Mouse (Mus musculus): ENCODE measurements around the gene Tsen54. TPM values are rescaled to one million over a fixed set of nuclear protein-coding genes. Genes with fewer than 3 reads are reported as not detected.
A peak's percentile ranks its signal among the peaks of the same experiment; 100 is the strongest.

Gene Tsen54
- polyA plus RNA-seq, 1 experiment from 2014 or later: 32.8 TPM

DNA sequence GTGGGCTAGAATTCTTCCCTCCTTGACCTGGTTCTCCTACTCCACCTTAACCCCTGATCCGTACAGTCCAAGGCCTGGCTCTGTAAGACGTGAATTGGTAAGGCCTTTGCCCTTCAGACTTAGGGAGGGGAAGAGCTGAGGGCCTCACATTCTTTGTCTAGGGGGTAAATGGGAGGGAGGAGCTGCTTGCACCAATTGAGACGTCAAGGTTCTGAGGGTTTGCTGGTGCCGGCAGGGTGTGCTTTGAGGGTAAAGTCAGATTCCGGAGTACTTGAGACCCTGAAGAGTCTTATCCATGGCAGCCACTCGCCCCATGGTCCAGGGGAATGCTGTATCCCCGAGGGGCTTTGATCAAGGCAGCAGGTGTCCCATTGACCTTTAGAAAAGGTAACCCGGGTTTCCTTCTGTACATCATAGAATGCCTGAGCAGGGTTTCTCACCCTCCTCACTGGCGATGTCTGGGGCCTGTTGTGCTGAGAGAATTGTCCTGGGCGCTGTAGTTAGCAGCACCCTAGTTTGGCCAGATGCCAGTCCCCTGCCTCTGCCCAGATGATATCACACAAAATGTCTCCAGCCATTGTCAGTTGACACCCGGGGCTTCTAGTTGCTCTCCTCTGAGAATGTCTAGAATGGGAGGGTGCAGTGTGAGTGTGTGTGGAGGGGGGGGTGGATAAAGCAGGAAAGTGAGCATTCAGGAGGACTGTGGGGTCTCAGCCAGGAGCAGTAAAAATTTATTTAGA lies 22.3 kb downstream of the Tsen54 start:
- Histone ChIP-seq H3K4me1 (ENCODE audit: control insufficient read depth, insufficient read depth, low read length) (peaks cover 50% of the 10 kb centered on the region), H3K9ac (ENCODE audit: low read length) (no peak overlapping the region), H3K9me3 (ENCODE audit: control insufficient read depth, low read length) (no peaks in the 10 kb centered on the region), H3K4me3 (ENCODE audit: low read depth, low read length) (no peak overlapping the region), H3K27ac (replicated peaks; ENCODE audit: low read depth, low read length) (no peak overlapping the region), H3K36me3 (ENCODE audit: control insufficient read depth, insufficient read depth, low read length) (no peaks in the 10 kb centered on the region), H3K27me3 (ENCODE audit: control insufficient read depth, insufficient read depth, low read length) (no peaks in the 10 kb centered on the region), H3K4me2 (ENCODE audit: low read depth, severe bottlenecking) (no peak overlapping the region)
- 58% methylated on average over 11 of the region's 11 CpGs for WGBS
- ATAC-seq (ENCODE audit: insufficient number of reproducible peaks, low FRiP score, low TSS enrichment, low read depth) (no peak), DNase-seq (ENCODE audit: low spot score) (no peak)

DNA sequence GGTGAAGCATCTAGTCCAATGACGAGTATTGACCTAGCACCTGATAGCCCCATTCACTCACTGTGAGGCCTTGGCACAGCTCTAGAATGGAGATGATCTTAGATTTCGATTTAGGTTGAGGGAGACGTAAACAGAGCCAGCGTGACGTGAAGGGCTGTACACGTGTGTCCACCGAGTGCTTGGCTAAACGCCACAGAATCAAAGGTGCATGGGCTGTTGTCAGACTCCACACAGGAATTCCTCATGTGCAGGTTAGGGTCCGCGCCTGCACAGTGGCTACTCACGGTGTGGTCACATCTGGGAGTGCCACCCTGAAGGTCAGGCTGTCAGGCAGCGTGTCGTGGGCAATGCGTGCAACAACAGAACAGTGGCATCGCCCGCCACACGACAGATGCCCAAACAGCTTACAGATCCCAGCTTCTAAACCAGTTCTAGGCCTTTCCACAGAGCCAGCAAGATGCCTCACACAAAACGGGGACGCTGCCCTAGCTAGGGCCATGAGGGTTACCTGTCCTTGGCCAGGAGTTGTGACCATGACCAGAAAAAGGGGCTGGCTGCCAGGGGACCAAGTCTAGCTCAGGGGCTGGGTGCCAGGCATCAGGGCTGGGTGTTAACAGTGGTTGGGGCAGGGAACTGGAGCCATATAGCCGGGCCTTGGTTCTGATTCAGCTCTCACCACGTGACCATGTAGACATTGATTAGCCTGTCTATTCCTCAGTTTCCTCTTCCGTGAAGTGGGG lies 23.3 kb downstream of the Tsen54 start:
- no peak overlapping the region for H3K4me2 ChIP-seq (ENCODE audit: low read depth, severe bottlenecking)
- H3K4me1 ChIP-seq (ENCODE audit: control insufficient read depth, insufficient read depth, low read length): peaks cover 47% of the 10 kb centered on the region
- H3K27me3 ChIP-seq (ENCODE audit: control insufficient read depth, insufficient read depth, low read length): no peaks in the 10 kb centered on the region
- no peak overlapping the region for H3K27ac ChIP-seq (replicated peaks; ENCODE audit: low read depth, low read length)
- 94% methylated on average over 22 of the region's 22 CpGs for WGBS
- H3K9me3 ChIP-seq (ENCODE audit: control insufficient read depth, low read length): no peaks in the 10 kb centered on the region
- no peak overlapping the region for H3K9ac ChIP-seq (ENCODE audit: low read length)
- DNase-seq (ENCODE audit: low spot score) (no peak), ATAC-seq (ENCODE audit: insufficient number of reproducible peaks, low FRiP score, low TSS enrichment, low read depth) (no peak)
- no peaks in the 10 kb centered on the region for H3K36me3 ChIP-seq (ENCODE audit: control insufficient read depth, insufficient read depth, low read length)
- no peak overlapping the region for H3K4me3 ChIP-seq (ENCODE audit: low read depth, low read length)

- H3K9ac ChIP-seq (ENCODE audit: low read length): no peak overlapping the region
- peaks cover 36% of the 10 kb centered on the region for H3K4me1 ChIP-seq (ENCODE audit: control insufficient read depth, insufficient read depth, low read length)
- no peaks in the 10 kb centered on the region for H3K36me3 ChIP-seq (ENCODE audit: control insufficient read depth, insufficient read depth, low read length)
- no peak for DNase-seq (ENCODE audit: low spot score)
- no peaks in the 10 kb centered on the region for H3K9me3 ChIP-seq (ENCODE audit: control insufficient read depth, low read length)
- 51% methylated on average over 4 of the region's 4 CpGs for WGBS
- no peak overlapping the region for H3K27ac ChIP-seq (replicated peaks; ENCODE audit: low read depth, low read length)
- H3K27me3 ChIP-seq (ENCODE audit: control insufficient read depth, insufficient read depth, low read length): no peaks in the 10 kb centered on the region
- H3K4me3 ChIP-seq (ENCODE audit: low read depth, low read length): no peak overlapping the region
- ATAC-seq (ENCODE audit: insufficient number of reproducible peaks, low FRiP score, low TSS enrichment, low read depth): no peak
- H3K4me2 ChIP-seq (ENCODE audit: low read depth, severe bottlenecking): no peak overlapping the region
Observed at GRCm38 (mm10) chr11:115838895-115839311, 24.4 kb downstream of the Tsen54 start.

GRCm38 (mm10) chr11:115839732-115840131 lies 25.2 kb downstream of the Tsen54 start:
- Histone ChIP-seq H3K4me3 (ENCODE audit: low read depth, low read length) (no peak overlapping the region), H3K4me2 (ENCODE audit: low read depth, severe bottlenecking) (no peak overlapping the region), H3K9ac (ENCODE audit: low read length) (0 out of 2 replicates have a peak overlapping the region, but pooled peaks have one; percentile 3), H3K27me3 (ENCODE audit: control insufficient read depth, insufficient read depth, low read length) (no peaks in the 10 kb centered on the region), H3K9me3 (ENCODE audit: control insufficient read depth, low read length) (no peaks in the 10 kb centered on the region), H3K27ac (replicated peaks; ENCODE audit: low read depth, low read length) (no peak overlapping the region), H3K36me3 (ENCODE audit: control insufficient read depth, insufficient read depth, low read length) (no peaks in the 10 kb centered on the region), H3K4me1 (ENCODE audit: control insufficient read depth, insufficient read depth, low read length) (peaks cover 28% of the 10 kb centered on the region)
- DNase-seq (ENCODE audit: low spot score) (no peak), ATAC-seq (ENCODE audit: insufficient number of reproducible peaks, low FRiP score, low TSS enrichment, low read depth) (no peak)
- 72% methylated on average over 3 of the region's 3 CpGs for WGBS

- Histone ChIP-seq H3K9me3 (ENCODE audit: control insufficient read depth, low read length) (no peaks in the 10 kb centered on the region; the same call in 1 of the 2 replicates), H3K27me3 (ENCODE audit: control insufficient read depth, insufficient read depth, low read length) (no peaks in the 10 kb centered on the region), H3K36me3 (ENCODE audit: control insufficient read depth, insufficient read depth, low read length) (no peaks in the 10 kb centered on the region; the same call in 1 of the 2 replicates), H3K4me1 (ENCODE audit: control insufficient read depth, insufficient read depth, low read length) (peaks cover 24% of the 10 kb centered on the region), H3K4me3 (ENCODE audit: low read depth, low read length) (no peak overlapping the region), H3K9ac (ENCODE audit: low read length) (no peak overlapping the region), H3K4me2 (ENCODE audit: low read depth, severe bottlenecking) (no peak overlapping the region), H3K27ac (replicated peaks; ENCODE audit: low read depth, low read length) (no peak overlapping the region)
- no peak for DNase-seq (ENCODE audit: low spot score)
- 90% methylated on average over 6 of the region's 6 CpGs for WGBS
- ATAC-seq (ENCODE audit: insufficient number of reproducible peaks, low FRiP score, low TSS enrichment, low read depth): no peak
Observed at GRCm38 (mm10) chr11:115841044-115841443, 26.5 kb downstream of the Tsen54 start.

DNA sequence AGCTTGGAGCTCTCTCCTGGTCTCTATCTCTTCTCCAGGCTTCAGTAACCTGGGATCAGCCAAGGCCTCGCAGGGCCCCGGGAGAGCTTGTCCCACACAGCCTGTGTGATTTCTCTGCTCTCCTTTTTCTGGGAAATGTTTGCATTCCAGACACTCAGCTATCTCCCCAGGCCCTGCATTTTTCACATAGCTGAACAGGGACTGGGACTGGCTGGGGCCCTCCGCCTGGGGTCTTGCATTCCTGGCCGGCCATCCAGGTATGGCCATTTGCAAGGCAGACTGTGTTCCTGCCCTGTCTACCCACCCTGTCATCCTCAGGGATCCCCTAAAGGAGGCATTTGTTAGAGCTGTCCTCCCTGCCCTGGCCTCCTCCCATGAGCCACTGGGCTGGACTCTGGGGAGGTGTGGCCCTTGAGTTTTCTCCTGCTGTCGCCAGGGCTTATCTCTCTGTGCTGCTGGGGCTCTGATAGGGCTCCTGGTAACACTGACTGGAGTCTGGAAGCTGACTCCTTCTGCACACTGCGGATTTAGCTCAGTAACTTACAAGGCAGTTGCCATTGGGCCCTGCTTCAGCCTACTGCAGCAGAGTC lies 27.5 kb downstream of the Tsen54 start:
- peak; percentile 46 for DNase-seq (ENCODE audit: low spot score)
- peak overlapping the region; percentile 47; the same call in 1 of the 2 replicates for H3K27ac ChIP-seq (replicated peaks; ENCODE audit: low read depth, low read length)
- no peak for ATAC-seq (ENCODE audit: insufficient number of reproducible peaks, low FRiP score, low TSS enrichment, low read depth)
- H3K4me3 ChIP-seq (ENCODE audit: low read depth, low read length): no peak overlapping the region
- no peak overlapping the region for H3K9ac ChIP-seq (ENCODE audit: low read length)
- whole genome bisulfite sequencing: 24% methylated on average over 6 of the region's 6 CpGs
- no peaks in the 10 kb centered on the region for H3K27me3 ChIP-seq (ENCODE audit: control insufficient read depth, insufficient read depth, low read length)
- no peaks in the 10 kb centered on the region; the same call in 1 of the 2 replicates for H3K36me3 ChIP-seq (ENCODE audit: control insufficient read depth, insufficient read depth, low read length)
- no peak overlapping the region for H3K4me2 ChIP-seq (ENCODE audit: low read depth, severe bottlenecking)
- no peaks in the 10 kb centered on the region; the same call in 1 of the 2 replicates for H3K9me3 ChIP-seq (ENCODE audit: control insufficient read depth, low read length)
- peaks cover 24% of the 10 kb centered on the region for H3K4me1 ChIP-seq (ENCODE audit: control insufficient read depth, insufficient read depth, low read length)

DNA sequence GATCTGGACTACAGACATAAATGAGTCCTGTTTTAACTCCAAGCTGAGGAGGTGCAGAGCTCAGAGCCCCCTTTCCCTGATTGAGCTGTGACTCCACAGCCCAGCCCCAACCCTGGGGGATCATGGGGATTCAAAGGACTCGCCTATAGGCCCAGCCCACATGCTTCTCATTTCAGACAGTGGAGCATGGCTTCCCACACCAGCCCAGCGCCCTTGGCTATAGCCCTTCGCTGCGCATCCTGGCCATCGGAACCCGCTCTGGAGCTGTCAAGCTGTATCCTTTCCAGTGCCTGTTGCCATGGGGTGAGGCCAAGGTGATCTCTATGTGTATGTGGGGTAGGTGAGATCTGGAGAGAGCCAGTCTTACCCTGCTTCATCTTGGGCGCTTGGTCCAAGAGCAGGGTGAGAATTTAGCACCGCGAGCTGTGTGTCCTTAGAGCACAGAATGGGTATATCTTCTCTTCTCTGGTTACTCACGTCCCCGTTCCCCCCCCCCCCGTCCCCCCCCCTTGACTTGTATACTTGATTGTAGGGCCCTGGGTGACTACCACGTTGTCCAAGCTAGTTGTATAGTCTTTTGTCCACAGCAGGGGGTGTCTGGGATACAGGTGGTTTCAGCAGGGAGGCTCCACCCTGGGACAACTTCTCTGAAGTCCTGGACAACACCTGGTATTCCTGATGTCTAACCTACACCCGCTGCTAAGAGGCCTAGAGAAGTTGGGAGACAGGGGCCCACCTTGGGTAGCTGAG lies 28.8 kb downstream of the Tsen54 start:
- peaks cover 24% of the 10 kb centered on the region for H3K4me1 ChIP-seq (ENCODE audit: control insufficient read depth, insufficient read depth, low read length)
- ATAC-seq (ENCODE audit: insufficient number of reproducible peaks, low FRiP score, low TSS enrichment, low read depth): no peak

DNA sequence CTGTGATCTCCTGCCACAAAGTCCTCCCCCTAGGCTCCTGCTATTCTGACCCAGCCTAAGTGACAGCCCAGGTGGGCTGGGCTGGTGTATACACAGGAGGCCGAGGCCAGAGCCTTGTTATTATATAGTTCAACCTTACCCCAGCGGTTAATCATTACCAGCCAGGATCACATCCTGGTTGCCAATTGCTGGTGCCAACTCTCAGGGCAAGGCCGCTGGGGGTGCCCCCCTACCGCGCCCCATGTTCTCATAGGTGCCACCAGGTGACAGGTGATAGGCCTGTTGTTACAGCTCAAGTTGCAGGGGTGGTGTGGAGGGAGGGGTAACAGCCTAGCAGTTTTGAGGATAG lies 29.3 kb downstream of the Tsen54 start:
- H3K9me3 ChIP-seq (ENCODE audit: control insufficient read depth, low read length): no peaks in the 10 kb centered on the region; the same call in 1 of the 2 replicates
- peaks cover 22% of the 10 kb centered on the region for H3K4me1 ChIP-seq (ENCODE audit: control insufficient read depth, insufficient read depth, low read length)
- no peaks in the 10 kb centered on the region; the same call in 1 of the 2 replicates for H3K36me3 ChIP-seq (ENCODE audit: control insufficient read depth, insufficient read depth, low read length)
- 89% methylated on average over 5 of the region's 5 CpGs for WGBS
- ATAC-seq (ENCODE audit: insufficient number of reproducible peaks, low FRiP score, low TSS enrichment, low read depth) (no peak), DNase-seq (ENCODE audit: low spot score) (no peak)
- H3K4me3 ChIP-seq (ENCODE audit: low read depth, low read length): no peak overlapping the region
- no peak overlapping the region for H3K4me2 ChIP-seq (ENCODE audit: low read depth, severe bottlenecking)
- H3K9ac ChIP-seq (ENCODE audit: low read length): no peak overlapping the region
- H3K27ac ChIP-seq (replicated peaks; ENCODE audit: low read depth, low read length): no peak overlapping the region
- H3K27me3 ChIP-seq (ENCODE audit: control insufficient read depth, insufficient read depth, low read length): no peaks in the 10 kb centered on the region

More for the DNA sequence above, 28.8 kb downstream of the Tsen54 start:
- no peak overlapping the region for H3K9ac ChIP-seq (ENCODE audit: low read length)
- DNase-seq (ENCODE audit: low spot score): no peak
- no peaks in the 10 kb centered on the region; the same call in 1 of the 2 replicates for H3K9me3 ChIP-seq (ENCODE audit: control insufficient read depth, low read length)
- H3K36me3 ChIP-seq (ENCODE audit: control insufficient read depth, insufficient read depth, low read length): no peaks in the 10 kb centered on the region; the same call in 1 of the 2 replicates
- no peak overlapping the region for H3K4me3 ChIP-seq (ENCODE audit: low read depth, low read length)
- 88% methylated on average over 11 of the region's 14 CpGs for WGBS
- H3K27ac ChIP-seq (replicated peaks; ENCODE audit: low read depth, low read length): no peak overlapping the region
- H3K4me2 ChIP-seq (ENCODE audit: low read depth, severe bottlenecking): no peak overlapping the region
- no peaks in the 10 kb centered on the region for H3K27me3 ChIP-seq (ENCODE audit: control insufficient read depth, insufficient read depth, low read length)
